Mouse (Mus musculus) bone marrow macrophage, adult 2 months (primary cell): Measurements from ENCODE around the gene Slc25a13.

Source experiments
- CTCF ChIP-seq: IDR thresholded peaks from 2 replicates; pipeline ENCODE4 v1.5.1; 2012; ENCODE audit warnings: low read depth, mild to moderate bottlenecking, low read length, moderate library complexity
- POLR2A ChIP-seq: IDR thresholded peaks from 2 replicates; pipeline ENCODE4 v1.6.1; 2012; ENCODE audit warnings: mild to moderate bottlenecking, low read depth, low read length, borderline replicate concordance

- no peak for TF ChIP-seq CTCF
- TF ChIP-seq POLR2A = no peak
These were observed 96.1 kb downstream of the Slc25a13 start for GRCm38 (mm10) chr6:6120841-6121240.
